Mouse (Mus musculus) midbrain, embryonic 11.5 days (tissue): ENCODE results near the gene Nr1i3. TPM values are rescaled to one million over a fixed set of nuclear protein-coding genes. Genes with fewer than 3 reads are reported as not detected.

ENCODE experiments used
- ATAC-seq: fragments of 200-750 bp; cut with Nextera tagmentation; 2 replicates; pipeline ENCODE4 v1.8.0; 2017; ENCODE audit warnings: moderate TSS enrichment, moderate library complexity; ENCODE audit not compliant: low FRiP score
- DNase-seq: peaks from one replicate; pipeline ENCODE4 v3.0.0; 2015; ENCODE audit warnings: low spot score; ENCODE audit errors: missing footprints
- H3K27ac ChIP-seq: fragments of 300-500 bp; sonication (generic); 2 replicates; pipeline ENCODE4 v1.5.1; 2014; ENCODE audit warnings: low read depth, low read length
- H3K27me3 ChIP-seq: fragments of 300-500 bp; sonication (generic); 2 replicates; pipeline ENCODE4 v1.6.1; 2014; ENCODE audit warnings: mild to moderate bottlenecking, low read length, moderate library complexity, mixed read lengths; ENCODE audit not compliant: control insufficient read depth, insufficient read depth
- H3K36me3 ChIP-seq: fragments of 300-500 bp; sonication (generic); 2 replicates; pipeline ENCODE4 v1.6.1; 2014; ENCODE audit warnings: mild to moderate bottlenecking, low read length, moderate library complexity, mixed read lengths; ENCODE audit not compliant: control insufficient read depth, insufficient read depth
- H3K4me1 ChIP-seq: fragments of 300-500 bp; sonication (generic); 2 replicates; pipeline ENCODE4 v1.6.1; 2014; ENCODE audit warnings: low read length; ENCODE audit not compliant: control insufficient read depth, insufficient read depth
- H3K4me2 ChIP-seq: fragments of 300-500 bp; sonication (generic); 2 replicates; pipeline ENCODE4 v1.6.1; 2014; ENCODE audit warnings: mild to moderate bottlenecking, moderate library complexity
- H3K4me3 ChIP-seq: fragments of 300-500 bp; sonication (generic); 2 replicates; pipeline ENCODE4 v1.5.1; 2014; ENCODE audit warnings: low read depth, low read length
- H3K9ac ChIP-seq: fragments of 300-500 bp; sonication (generic); 2 replicates; pipeline ENCODE4 v1.6.1; 2014; ENCODE audit warnings: low read length
- H3K9me3 ChIP-seq: fragments of 300-500 bp; sonication (generic); 2 replicates; pipeline ENCODE4 v1.6.1; 2016; ENCODE audit warnings: low read length; ENCODE audit not compliant: control insufficient read depth
- WGBS: fragments of 180-500 bp; shearing (Covaris S2); extraction: QIAGEN DNeasy Blood & Tissue Kit; methylation state at CpG from one replicate; pipeline ENCODE4 v1.1.7; 2014; 5-methylcytosine and 5-hydroxymethylcytosine counted together
- polyA plus RNA-seq: library from polyadenylated mRNA; unstranded; fragments of >200 nt; fragmentation: Nextera tagmentation; extraction: Ambion mirVana; gene quantifications from 2 replicates; pipeline ENCODE4 v1.2.1, GENCODE M21; 2014

The Nr1i3 gene
- polyA plus RNA-seq, 1 experiment from 2014 or later = 0.18 TPM

GRCm38 (mm10) chr1:171251594-171252324 is 38.0 kb downstream of the Nr1i3 start:
- peak; percentile 90 for DNase-seq
- Histone ChIP-seq H3K4me3 (peak overlapping the region; percentile 18; the same call in 1 of the 2 replicates), H3K4me2 (peak overlapping the region; percentile 47), H3K4me1 (peaks cover 32% of the 10 kb centered on the region), H3K27ac (peak overlapping the region; percentile 36; the same call in 1 of the 2 replicates), H3K9me3 (no peaks in the 10 kb centered on the region), H3K27me3 (no peaks in the 10 kb centered on the region), H3K36me3 (no peaks in the 10 kb centered on the region), H3K9ac (peak overlapping the region; percentile 51)
- 2% methylated on average over 13 of the region's 13 CpGs for WGBS
- ATAC-seq = peak; percentile 19

- no peak for ATAC-seq
- DNase-seq = no peak
- Histone ChIP-seq H3K9ac (peak overlapping the region; percentile 51; the same call in 1 of the 2 replicates), H3K27me3 (no peaks in the 10 kb centered on the region), H3K4me2 (peak overlapping the region; percentile 47), H3K4me3 (peak overlapping the region; percentile 18; the same call in 1 of the 2 replicates), H3K4me1 (peaks cover 30% of the 10 kb centered on the region), H3K36me3 (no peaks in the 10 kb centered on the region), H3K9me3 (no peaks in the 10 kb centered on the region), H3K27ac (no peak overlapping the region)
- 35% methylated on average over 17 of the region's 17 CpGs for WGBS
Measured at GRCm38 (mm10) chr1:171252415-171252814, 38.6 kb downstream of the Nr1i3 start.

GRCm38 (mm10) chr1:171256095-171256818 is 42.5 kb downstream of the Nr1i3 start:
- no peaks in the 10 kb centered on the region for H3K36me3 ChIP-seq
- no peak for ATAC-seq
- 91% methylated on average over 24 of the region's 24 CpGs for WGBS

GRCm38 (mm10) chr1:171256937-171257548 is 43.3 kb downstream of the Nr1i3 start:
- Histone ChIP-seq H3K4me1 (peaks cover 2% of the 10 kb centered on the region; the same call in 1 of the 2 replicates), H3K9ac (no peak overlapping the region), H3K4me3 (no peak overlapping the region), H3K27me3 (no peaks in the 10 kb centered on the region), H3K4me2 (no peak overlapping the region), H3K36me3 (no peaks in the 10 kb centered on the region), H3K9me3 (no peaks in the 10 kb centered on the region), H3K27ac (no peak overlapping the region)
- 66% methylated on average over 15 of the region's 15 CpGs for WGBS
- peak; percentile 92 for DNase-seq
- peak; percentile 54; the same call in 1 of the 2 replicates for ATAC-seq

More at GRCm38 (mm10) chr1:171256095-171256818, 42.5 kb downstream of the Nr1i3 start:
- no peak overlapping the region for H3K4me3 ChIP-seq
- no peak for DNase-seq
- H3K27ac ChIP-seq = no peak overlapping the region
- no peaks in the 10 kb centered on the region for H3K9me3 ChIP-seq
- no peak overlapping the region for H3K4me2 ChIP-seq
- H3K9ac ChIP-seq = no peak overlapping the region
- H3K27me3 ChIP-seq = no peaks in the 10 kb centered on the region
- H3K4me1 ChIP-seq = peaks cover 9% of the 10 kb centered on the region

GRCm38 (mm10) chr1:171257781-171258180 is 44.0 kb downstream of the Nr1i3 start:
- H3K27ac ChIP-seq = no peak overlapping the region
- no peaks in the 10 kb centered on the region for H3K9me3 ChIP-seq
- H3K4me1 ChIP-seq = peaks cover 2% of the 10 kb centered on the region; the same call in 1 of the 2 replicates
- H3K36me3 ChIP-seq = no peaks in the 10 kb centered on the region
- no peak overlapping the region for H3K9ac ChIP-seq
- H3K4me2 ChIP-seq = no peak overlapping the region
- H3K27me3 ChIP-seq = no peaks in the 10 kb centered on the region
- no peak overlapping the region for H3K4me3 ChIP-seq
- no peak for DNase-seq
- WGBS = 89% methylated on average over 9 of the region's 9 CpGs
- ATAC-seq = no peak

- Histone ChIP-seq H3K4me2 (no peak overlapping the region), H3K9ac (no peak overlapping the region), H3K36me3 (no peaks in the 10 kb centered on the region), H3K27ac (no peak overlapping the region), H3K9me3 (no peaks in the 10 kb centered on the region), H3K4me1 (peaks cover 5% of the 10 kb centered on the region; the same call in 1 of the 2 replicates), H3K27me3 (no peaks in the 10 kb centered on the region), H3K4me3 (no peak overlapping the region)
- 83% methylated on average over 17 of the region's 17 CpGs for WGBS
- DNase-seq (no peak), ATAC-seq (no peak)
Measured at GRCm38 (mm10) chr1:171258921-171259320, 45.2 kb downstream of the Nr1i3 start.

- WGBS = 86% methylated on average over 3 of the region's 3 CpGs
- Histone ChIP-seq H3K4me1 (peaks cover 5% of the 10 kb centered on the region; the same call in 1 of the 2 replicates), H3K9me3 (no peaks in the 10 kb centered on the region), H3K27me3 (no peaks in the 10 kb centered on the region), H3K4me2 (no peak overlapping the region), H3K4me3 (no peak overlapping the region), H3K9ac (no peak overlapping the region), H3K27ac (no peak overlapping the region), H3K36me3 (no peaks in the 10 kb centered on the region)
- no peak for DNase-seq
- ATAC-seq = no peak
Measured at GRCm38 (mm10) chr1:171260316-171260715, 46.5 kb downstream of the Nr1i3 start.

- no peaks in the 10 kb centered on the region for H3K9me3 ChIP-seq
- H3K36me3 ChIP-seq = no peaks in the 10 kb centered on the region
- H3K27me3 ChIP-seq = no peaks in the 10 kb centered on the region
- H3K9ac ChIP-seq = no peak overlapping the region
- WGBS = 10% methylated on average over 8 of the region's 8 CpGs
- peak; percentile 51 for ATAC-seq
- peak overlapping the region; percentile 24 for H3K4me2 ChIP-seq
- no peak for DNase-seq
- H3K4me1 ChIP-seq = peaks cover 5% of the 10 kb centered on the region; the same call in 1 of the 2 replicates
- peak overlapping the region; percentile 1; the same call in 1 of the 2 replicates for H3K4me3 ChIP-seq
- H3K27ac ChIP-seq = no peak overlapping the region
Measured at GRCm38 (mm10) chr1:171262594-171263130, 48.9 kb downstream of the Nr1i3 start.
